Mouse (Mus musculus) right cerebral cortex, postnatal 10 days (tissue): ENCODE data around the gene Grb14.

Experiments used
- DNase-seq, 2 experiments: peaks; one replicate each; pipeline ENCODE4 v3.0.0; 2021; ENCODE audit warnings: low spot score in 2 of 2

Gene Grb14

GRCm38 (mm10) chr2:64974549-64974948, 50.2 kb downstream of the Grb14 start:
- no peak for DNase-seq

- DNase-seq: no peak
Observed at GRCm38 (mm10) chr2:64973819-64974441, 50.9 kb downstream of the Grb14 start.

GRCm38 (mm10) chr2:64973125-64973524, 51.7 kb downstream of the Grb14 start:
- no peak for DNase-seq

- DNase-seq: no peak
Observed at GRCm38 (mm10) chr2:64971828-64972227, 53.0 kb downstream of the Grb14 start.

- DNase-seq: no peak
Observed at GRCm38 (mm10) chr2:64970992-64971391, 53.8 kb downstream of the Grb14 start.

- no peak for DNase-seq
Observed at GRCm38 (mm10) chr2:64966893-64967444, 57.8 kb downstream of the Grb14 start.

GRCm38 (mm10) chr2:64966323-64966722, 58.5 kb downstream of the Grb14 start:
- DNase-seq: peak in 1 of 2 experiments; percentile 32

GRCm38 (mm10) chr2:64965227-64965864, 59.4 kb downstream of the Grb14 start:
- DNase-seq: peak; percentile 39 to 51

GRCm38 (mm10) chr2:64962196-64962595, 62.6 kb downstream of the Grb14 start:
- no peak for DNase-seq

GRCm38 (mm10) chr2:64961381-64961780, 63.4 kb downstream of the Grb14 start:
- DNase-seq: no peak

- DNase-seq: no peak
Observed at GRCm38 (mm10) chr2:64959657-64960056, 65.1 kb downstream of the Grb14 start.

- DNase-seq: no peak
Observed at GRCm38 (mm10) chr2:64955441-64955840, 69.3 kb downstream of the Grb14 start.

GRCm38 (mm10) chr2:64949210-64949609, 75.6 kb downstream of the Grb14 start:
- DNase-seq: no peak

- DNase-seq: peak; percentile 72 to 77
Observed at GRCm38 (mm10) chr2:64948418-64949169, 76.2 kb downstream of the Grb14 start.

- DNase-seq: no peak
Observed at GRCm38 (mm10) chr2:64947484-64947883, 77.3 kb downstream of the Grb14 start.

- no peak for DNase-seq
Observed at GRCm38 (mm10) chr2:64920879-64921278, 103.9 kb downstream of the Grb14 start.

GRCm38 (mm10) chr2:64915448-64915847, 109.3 kb downstream of the Grb14 start:
- DNase-seq: peak; percentile 44 to 50

GRCm38 (mm10) chr2:64904877-64905276, 119.9 kb downstream of the Grb14 start:
- peak; percentile 44 to 60 for DNase-seq

GRCm38 (mm10) chr2:64897844-64898243, 126.9 kb downstream of the Grb14 start:
- no peak for DNase-seq

- DNase-seq: no peak
Observed at GRCm38 (mm10) chr2:64893233-64893632, 131.6 kb downstream of the Grb14 start.

- no peak for DNase-seq
Observed at GRCm38 (mm10) chr2:64887098-64887757, 137.6 kb downstream of the Grb14 start.

- DNase-seq: peak; percentile 30 to 36
Observed at GRCm38 (mm10) chr2:64885696-64886095, 139.1 kb downstream of the Grb14 start.
